Mouse (Mus musculus) midbrain, postnatal 0 days (tissue): Measurements from ENCODE around the gene Heg1. TPM values are rescaled to one million over a fixed set of nuclear protein-coding genes. Genes with fewer than 3 reads are reported as not detected.

Experiments
- ATAC-seq: fragments of 200-750 bp; cut with Nextera tagmentation; 2 replicates; pipeline ENCODE4 v1.8.0; 2017; ENCODE audit warnings: moderate number of reproducible peaks, mild to moderate bottlenecking, moderate TSS enrichment, moderate library complexity; ENCODE audit not compliant: low FRiP score
- DNase-seq: peaks from one replicate; pipeline ENCODE4 v3.0.0-alpha.2; 2015; ENCODE audit warnings: low spot score
- H3K27ac ChIP-seq: fragments of 300-500 bp; sonication (generic); 2 replicates; pipeline ENCODE4 v1.5.1; 2014; ENCODE audit warnings: low read depth, mild to moderate bottlenecking, low read length, mixed read lengths
- H3K27me3 ChIP-seq: fragments of 300-500 bp; sonication (generic); 2 replicates; pipeline ENCODE4 v1.6.1; 2014; ENCODE audit warnings: low read length, control low read depth, mixed read lengths; ENCODE audit not compliant: insufficient read depth
- H3K36me3 ChIP-seq: fragments of 300-500 bp; sonication (generic); 2 replicates; pipeline ENCODE4 v1.6.1; 2014; ENCODE audit warnings: low read length, control low read depth, mixed read lengths; ENCODE audit not compliant: insufficient read depth
- H3K4me1 ChIP-seq: fragments of 300-500 bp; sonication (generic); 2 replicates; pipeline ENCODE4 v1.6.1; 2014; ENCODE audit warnings: mild to moderate bottlenecking, control low read depth, antibody characterized with exemption, low read length, mixed read lengths; ENCODE audit not compliant: insufficient read depth
- H3K4me2 ChIP-seq: fragments of 300-500 bp; sonication (generic); 2 replicates; pipeline ENCODE4 v1.6.1; 2014; ENCODE audit warnings: low read depth, mild to moderate bottlenecking, low read length, mixed read lengths; ENCODE audit not compliant: poor library complexity, severe bottlenecking
- H3K4me3 ChIP-seq: fragments of 300-500 bp; sonication (generic); 2 replicates; pipeline ENCODE4 v1.5.1; 2014; ENCODE audit warnings: low read depth, mild to moderate bottlenecking, low read length, moderate library complexity
- H3K9ac ChIP-seq: fragments of 300-500 bp; sonication (generic); replicated peaks from 2 replicates; pipeline ENCODE4 v1.6.1; 2014; ENCODE audit warnings: mild to moderate bottlenecking, low read length, moderate library complexity, mixed read lengths; ENCODE audit not compliant: poor library complexity, severe bottlenecking
- H3K9me3 ChIP-seq: fragments of 300-500 bp; sonication (generic); 2 replicates; pipeline ENCODE4 v1.6.1; 2016; ENCODE audit warnings: low read length, control low read depth
- CTCF ChIP-seq: IDR thresholded peaks from 2 replicates; pipeline ENCODE4 v1.5.1; 2016; ENCODE audit warnings: antibody characterized with exemption, mild to moderate bottlenecking
- WGBS: fragments of 180-500 bp; shearing (Covaris S2); extraction: QIAGEN DNeasy Blood & Tissue Kit; methylation state at CpG from one replicate; pipeline ENCODE4 v1.1.7; 2014; 5-methylcytosine and 5-hydroxymethylcytosine counted together
- polyA plus RNA-seq: library from polyadenylated mRNA; unstranded; fragments of >200 nt; fragmentation: Nextera tagmentation; extraction: Ambion mirVana; gene quantifications from 2 replicates; pipeline ENCODE4 v1.2.1, GENCODE M21; 2015
- total RNA-seq: library from RNA; depleted of rRNA; stranded (reverse); fragments of >200 nt; gene quantifications from 2 replicates; pipeline ENCODE4 v1.2.3, GENCODE M21; 2014

The Heg1 gene
- total and polyA plus RNA-seq, 2 experiments from 2014 or later: 7.2 to 19.5 TPM

DNA sequence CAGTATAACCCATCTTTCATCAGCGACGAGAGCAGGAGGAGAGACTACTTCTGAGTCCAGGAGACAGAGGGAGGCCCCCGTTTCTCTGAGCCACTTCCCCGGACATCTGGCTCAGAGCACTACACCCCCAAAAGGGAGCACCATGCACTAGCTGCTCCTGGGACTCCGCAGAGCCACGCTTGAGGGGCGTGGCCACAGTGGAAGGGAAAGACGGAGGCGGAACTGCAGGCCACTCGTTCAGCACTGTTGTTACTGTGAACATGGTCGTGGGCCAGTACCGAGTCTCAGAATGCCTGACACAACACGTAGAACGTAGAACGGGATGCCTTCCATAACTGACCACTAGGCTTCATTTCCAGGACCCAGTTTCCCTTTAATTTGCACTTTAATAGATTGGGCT lies 82.6 kb downstream of the Heg1 start:
- ATAC-seq (no peak), DNase-seq (no peak)
- Histone ChIP-seq H3K9me3 (no peaks in the 10 kb centered on the region), H3K27me3 (no peaks in the 10 kb centered on the region), H3K27ac (no peak overlapping the region), H3K4me1 (no peaks in the 10 kb centered on the region; the same call in 1 of the 2 replicates), H3K4me2 (no peak overlapping the region), H3K4me3 (no peak overlapping the region), H3K36me3 (no peaks in the 10 kb centered on the region), H3K9ac (no peak overlapping the region)
- no peak for TF ChIP-seq CTCF
- WGBS: 81% methylated on average over 15 of the region's 15 CpGs

DNA sequence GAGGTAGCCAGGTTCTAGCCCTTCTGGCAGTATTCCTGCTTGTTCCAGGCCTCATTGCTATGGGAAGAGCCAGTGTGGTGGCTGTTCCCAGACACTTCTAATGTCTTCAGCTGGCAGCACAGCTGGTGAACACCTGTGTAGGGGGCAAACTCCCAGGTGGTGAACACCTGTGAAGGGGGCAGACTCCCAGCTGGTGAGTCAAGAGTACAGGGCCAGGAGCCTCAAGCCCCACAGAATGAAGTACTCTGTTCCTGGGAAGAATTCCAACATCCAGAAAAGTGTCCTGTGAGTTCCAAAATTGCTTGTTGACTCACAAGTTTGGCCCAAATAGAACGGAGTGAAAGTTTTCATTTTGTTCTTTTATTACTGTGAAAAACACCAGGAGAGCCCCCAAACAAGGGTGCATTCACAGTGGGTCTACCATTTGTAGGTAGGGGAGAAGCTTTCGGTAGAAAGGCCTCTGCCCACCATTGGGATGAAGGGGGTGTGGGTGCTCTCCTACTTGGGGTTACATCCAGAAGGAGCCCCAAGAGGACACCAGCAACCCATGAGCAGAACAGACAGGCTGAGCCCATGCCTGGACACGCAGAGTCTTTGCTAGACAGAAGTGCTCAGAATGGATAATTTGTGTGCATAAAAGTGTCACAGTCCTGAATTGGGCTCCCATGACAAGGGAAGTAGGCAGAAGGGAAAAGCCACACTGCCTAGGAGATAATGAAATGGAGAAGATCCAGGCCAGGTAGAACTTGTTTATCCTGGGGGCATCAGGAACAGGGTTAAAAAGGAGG lies 84.5 kb downstream of the Heg1 start:
- no peaks in the 10 kb centered on the region for H3K27me3 ChIP-seq
- H3K9me3 ChIP-seq: no peaks in the 10 kb centered on the region
- no peak overlapping the region for H3K4me3 ChIP-seq
- WGBS: 85% methylated on average over 3 of the region's 3 CpGs
- no peak for ATAC-seq
- H3K36me3 ChIP-seq: no peaks in the 10 kb centered on the region
- TF ChIP-seq CTCF: no peak
- no peak overlapping the region for H3K27ac ChIP-seq
- no peaks in the 10 kb centered on the region; the same call in 1 of the 2 replicates for H3K4me1 ChIP-seq
- H3K4me2 ChIP-seq: no peak overlapping the region
- DNase-seq: no peak
- no peak overlapping the region for H3K9ac ChIP-seq

DNA sequence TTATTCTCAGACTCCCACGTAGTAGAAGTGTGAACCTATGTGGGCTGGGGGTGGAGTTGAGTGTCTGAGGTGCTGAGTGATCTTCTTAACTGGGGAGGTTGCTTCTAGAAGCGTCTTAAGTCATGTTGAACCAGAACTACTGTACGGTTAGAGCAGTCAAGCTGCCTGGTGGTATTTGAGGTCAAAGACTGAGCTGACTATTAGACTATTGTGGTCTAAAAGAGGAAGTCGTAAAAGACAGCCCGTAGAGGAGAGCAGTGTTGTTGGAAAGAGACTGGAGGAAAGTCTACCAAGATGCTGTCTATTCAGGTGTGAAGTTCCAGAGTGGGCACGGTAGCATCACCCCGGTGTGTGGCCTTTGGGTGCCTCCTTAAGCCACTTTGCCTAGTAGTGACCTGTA lies 85.7 kb downstream of the Heg1 start:
- no peaks in the 10 kb centered on the region for H3K4me1 ChIP-seq
- H3K4me2 ChIP-seq: no peak overlapping the region
- no peak overlapping the region for H3K27ac ChIP-seq
- no peaks in the 10 kb centered on the region for H3K9me3 ChIP-seq
- no peaks in the 10 kb centered on the region for H3K27me3 ChIP-seq
- no peak overlapping the region for H3K9ac ChIP-seq
- H3K4me3 ChIP-seq: no peak overlapping the region
- no peak for TF ChIP-seq CTCF
- 91% methylated on average over 7 of the region's 7 CpGs for WGBS
- no peaks in the 10 kb centered on the region for H3K36me3 ChIP-seq
- ATAC-seq (no peak), DNase-seq (no peak)

DNA sequence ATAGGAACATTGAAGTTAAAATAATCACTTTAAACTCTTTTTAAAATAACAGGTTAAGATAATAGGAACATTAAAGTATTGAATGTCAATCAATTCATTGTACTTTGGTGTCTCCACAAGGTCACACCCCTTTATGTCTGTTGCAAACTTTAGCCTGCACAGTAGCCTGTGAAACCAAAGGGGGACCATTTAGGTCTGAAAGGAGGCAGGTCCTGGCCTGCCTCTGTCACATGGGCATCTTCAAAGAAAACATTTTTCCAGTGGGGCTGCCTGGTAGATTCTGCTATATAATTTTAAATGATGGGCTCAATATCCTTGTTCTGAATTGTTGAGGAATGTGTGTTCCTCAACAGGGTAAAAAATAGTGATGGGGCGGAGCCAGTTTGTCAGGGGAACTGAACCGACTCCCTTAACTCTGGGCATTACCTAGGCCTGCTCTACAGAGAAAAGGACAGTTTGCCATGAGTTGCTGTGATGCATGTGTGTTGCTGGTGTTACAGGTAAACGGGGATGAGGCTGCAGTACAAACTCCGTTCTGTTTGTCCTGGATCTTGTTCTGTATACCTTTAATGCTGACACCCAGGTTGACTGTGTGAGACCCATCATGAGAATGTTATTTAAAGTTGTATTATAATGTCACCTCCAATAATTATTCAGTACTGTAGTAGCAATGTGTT lies 86.7 kb downstream of the Heg1 start:
- no peak for ATAC-seq
- no peak overlapping the region for H3K27ac ChIP-seq
- TF ChIP-seq CTCF: no peak
- H3K9ac ChIP-seq: no peak overlapping the region
- no peaks in the 10 kb centered on the region for H3K27me3 ChIP-seq
- H3K4me1 ChIP-seq: no peaks in the 10 kb centered on the region
- no peaks in the 10 kb centered on the region for H3K9me3 ChIP-seq
- no peak overlapping the region for H3K4me2 ChIP-seq
- no peak overlapping the region for H3K4me3 ChIP-seq
- DNase-seq: no peak
- no peaks in the 10 kb centered on the region for H3K36me3 ChIP-seq
- WGBS: 94% methylated on average over 4 of the region's 4 CpGs

DNA sequence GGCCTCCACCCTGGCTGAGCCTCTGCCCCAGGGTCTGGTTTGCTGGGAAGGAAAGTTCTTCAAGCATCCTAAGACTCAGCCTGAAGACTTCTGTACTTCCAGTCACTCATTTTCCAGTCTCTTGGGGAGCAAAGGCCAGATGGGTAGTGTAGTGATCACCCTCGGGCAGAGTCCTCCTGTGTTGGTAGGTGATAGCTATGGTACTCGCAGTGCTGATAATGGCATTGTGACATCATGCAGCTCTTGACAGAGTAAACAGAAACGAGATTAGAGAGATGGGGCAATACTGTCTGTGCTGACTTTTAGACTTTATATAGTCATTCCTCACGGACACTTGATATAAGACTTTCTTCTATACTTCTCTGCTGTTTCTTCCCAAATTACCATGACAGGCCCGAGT lies 88.6 kb downstream of the Heg1 start:
- Histone ChIP-seq H3K9me3 (no peaks in the 10 kb centered on the region), H3K4me3 (no peak overlapping the region), H3K4me2 (no peak overlapping the region), H3K27me3 (no peaks in the 10 kb centered on the region), H3K36me3 (no peaks in the 10 kb centered on the region), H3K27ac (no peak overlapping the region), H3K4me1 (no peaks in the 10 kb centered on the region), H3K9ac (no peak overlapping the region)
- ATAC-seq: no peak
- TF ChIP-seq CTCF: no peak
- no peak for DNase-seq
- WGBS: 91% methylated on average over 5 of the region's 5 CpGs

DNA sequence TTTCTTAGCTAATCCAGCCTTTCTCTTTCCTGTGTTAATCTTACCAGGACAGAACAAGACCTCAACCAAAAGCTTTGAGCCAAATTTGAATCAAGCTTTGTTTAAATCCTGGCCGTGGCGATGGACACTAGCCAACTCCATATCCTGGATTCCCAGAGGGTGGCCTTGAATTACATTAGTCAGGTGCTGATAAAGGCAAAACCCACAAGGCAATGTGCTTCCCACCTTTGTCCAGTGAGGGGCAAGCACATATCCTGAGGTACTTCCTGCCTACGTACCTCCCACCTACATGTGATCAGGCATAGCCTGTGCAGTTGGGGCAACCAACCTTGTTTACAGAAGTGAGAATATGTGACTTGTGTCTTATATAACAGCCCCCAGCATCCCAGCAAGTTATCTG lies 90.8 kb downstream of the Heg1 start:
- no peak for ATAC-seq
- no peaks in the 10 kb centered on the region for H3K36me3 ChIP-seq
- H3K4me3 ChIP-seq: no peak overlapping the region
- no peak overlapping the region for H3K9ac ChIP-seq
- TF ChIP-seq CTCF: no peak
- 56% methylated on average over 3 of the region's 3 CpGs for WGBS
- DNase-seq: no peak
- no peak overlapping the region for H3K4me2 ChIP-seq
- no peaks in the 10 kb centered on the region for H3K9me3 ChIP-seq
- H3K27me3 ChIP-seq: no peaks in the 10 kb centered on the region
- H3K27ac ChIP-seq: no peak overlapping the region
- H3K4me1 ChIP-seq: no peaks in the 10 kb centered on the region
